Mouse (Mus musculus): ENCODE measurements around the gene Adk.

DNA sequence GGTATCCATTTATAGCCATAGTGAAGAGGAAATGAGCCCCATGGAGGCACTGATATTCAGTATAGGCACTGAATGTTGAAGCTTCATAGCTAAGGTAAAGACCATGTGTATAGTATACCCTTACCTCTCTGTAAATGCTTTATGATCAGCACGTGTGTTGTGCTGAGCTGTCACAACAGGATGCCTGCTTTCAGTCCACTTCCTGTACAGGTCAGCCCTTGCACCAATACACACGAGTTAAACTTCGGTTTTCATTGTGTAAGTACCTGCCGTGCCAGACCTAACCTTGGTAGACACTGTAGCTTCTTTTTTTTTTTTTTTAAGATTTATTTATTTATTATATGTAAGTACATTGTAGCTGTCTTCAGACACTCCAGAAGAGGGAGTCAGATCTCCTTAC lies 381.0 kb downstream of the Adk start:
- TF ChIP-seq POLR2A (IDR thresholded peaks at IDR 0.05; ENCODE audit: borderline replicate concordance, insufficient read depth, low read length) (no peak), CTCF (IDR thresholded peaks at IDR 0.05; ENCODE audit: borderline replicate concordance, insufficient read depth, low read depth, low read length) (no peak)
